Mouse (Mus musculus): ENCODE data around the gene Cyp2d11.
A peak's percentile ranks its signal among the peaks of the same experiment; 100 is the strongest.

The Cyp2d11 gene

DNA sequence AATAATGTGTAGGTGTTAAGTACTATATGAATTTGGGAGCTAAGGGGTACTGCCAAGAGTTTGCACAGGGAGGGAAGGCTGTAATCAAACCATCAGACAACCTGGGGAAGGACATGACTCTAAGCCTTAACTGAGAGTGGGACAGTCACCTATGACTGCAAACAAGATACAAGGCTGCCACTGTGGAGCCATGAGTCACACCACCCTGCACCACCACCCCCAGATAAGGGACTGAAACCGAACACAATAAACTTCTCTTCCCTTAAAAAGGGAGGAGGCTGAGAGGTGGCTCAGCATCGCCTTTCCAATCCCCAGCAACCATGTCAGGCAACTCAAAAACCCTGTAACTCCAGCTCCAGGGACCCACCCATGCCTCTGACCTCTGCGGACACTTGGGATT, 42.3 kb downstream of the Cyp2d11 start:
- DNase-seq (ENCODE audit: low read depth, low spot score), result no peak

DNA sequence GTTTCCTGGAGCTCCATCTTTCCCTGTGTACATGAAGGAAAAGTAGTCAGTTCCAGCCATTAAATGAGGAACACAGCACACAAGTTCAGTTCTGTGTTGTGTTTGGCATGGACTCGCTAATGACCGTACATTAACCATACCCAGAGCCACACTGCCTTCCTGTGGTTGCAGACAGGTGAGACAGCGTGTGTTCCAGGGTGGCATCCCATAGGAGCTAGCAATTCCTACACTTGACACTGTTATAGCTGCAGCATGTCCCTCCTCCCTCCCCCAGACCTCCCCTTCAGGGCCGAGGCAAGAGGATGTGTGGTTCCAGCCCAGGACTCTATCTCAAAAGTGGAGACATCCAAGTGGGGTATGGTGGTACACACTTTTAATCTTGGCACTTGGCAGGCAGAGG, 43.5 kb downstream of the Cyp2d11 start:
- DNase-seq (ENCODE audit: low read depth, low spot score), result no peak

DNA sequence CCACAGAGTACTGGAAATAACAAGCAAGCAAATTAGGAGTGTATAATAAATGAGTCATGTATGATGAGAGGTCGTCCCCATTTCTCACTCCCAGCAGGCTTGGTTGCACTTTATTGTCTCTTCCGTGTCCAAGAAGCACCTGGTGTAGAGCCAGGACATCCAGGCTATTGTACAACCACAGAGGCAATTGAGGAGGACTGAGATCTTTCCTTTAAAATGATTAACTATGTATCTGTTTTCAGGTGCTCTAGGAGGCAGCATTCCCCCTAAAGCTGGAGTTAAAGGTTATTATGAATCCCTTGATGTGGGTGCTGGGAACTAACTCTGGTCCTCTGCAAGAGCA, 44.9 kb downstream of the Cyp2d11 start:
- no peak for DNase-seq (ENCODE audit: low read depth, low spot score)

DNA sequence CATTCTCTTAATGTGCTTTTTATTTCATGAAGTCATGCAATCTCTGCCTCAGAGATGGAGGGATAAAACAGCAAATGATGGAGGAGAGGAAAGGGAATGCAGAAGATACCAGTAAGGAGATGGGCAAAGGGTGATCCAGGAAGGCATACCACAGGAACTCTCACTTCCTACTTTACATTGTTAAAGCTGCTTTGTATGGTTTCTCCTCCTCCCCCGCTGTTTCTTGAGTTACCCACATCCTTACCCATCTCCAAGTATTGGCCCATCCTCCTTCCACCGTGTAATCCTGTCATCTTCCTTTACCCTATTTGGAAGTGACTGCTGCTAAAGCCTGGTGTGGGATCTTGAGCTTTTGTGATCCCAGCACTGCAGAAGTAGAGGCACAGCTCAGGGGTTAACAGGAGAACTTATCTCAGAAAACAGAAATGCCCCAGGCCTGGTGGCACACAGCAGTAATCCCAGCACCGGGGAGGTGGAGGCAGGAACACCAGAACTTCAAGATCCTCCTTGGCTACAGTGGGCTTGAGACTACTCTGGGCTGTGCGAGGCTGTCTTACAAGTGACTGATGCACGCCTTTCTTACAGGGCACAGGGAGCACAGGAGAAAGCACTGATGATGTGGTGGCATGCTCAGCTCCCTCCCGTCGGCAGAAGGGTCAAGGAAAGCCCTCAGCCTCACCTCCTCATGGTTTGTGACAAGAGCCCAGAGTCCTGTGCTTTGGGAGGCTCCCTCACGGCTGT, 45.4 kb downstream of the Cyp2d11 start:
- DNase-seq (ENCODE audit: low read depth, low spot score), result no peak

DNA sequence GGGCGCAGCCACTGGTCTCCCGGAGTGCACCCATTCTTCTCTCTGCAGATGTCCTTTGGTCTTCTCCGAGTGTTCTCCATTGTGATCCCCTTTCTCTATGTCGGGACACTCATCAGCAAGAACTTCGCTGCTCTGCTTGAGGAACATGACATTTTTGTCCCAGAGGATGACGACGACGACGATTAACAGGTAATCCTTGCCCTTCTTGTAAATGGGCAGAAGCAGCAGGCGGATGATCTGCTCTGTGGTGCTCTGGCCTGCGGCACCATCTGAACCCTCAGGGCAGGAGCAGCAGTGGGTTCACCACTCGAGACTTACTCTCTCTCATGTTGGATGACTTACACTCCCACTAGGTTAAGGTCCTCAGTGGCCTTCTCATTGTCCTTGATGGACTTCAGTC, 46.0 kb downstream of the Cyp2d11 start:
- no peak for DNase-seq (ENCODE audit: low read depth, low spot score)

DNA sequence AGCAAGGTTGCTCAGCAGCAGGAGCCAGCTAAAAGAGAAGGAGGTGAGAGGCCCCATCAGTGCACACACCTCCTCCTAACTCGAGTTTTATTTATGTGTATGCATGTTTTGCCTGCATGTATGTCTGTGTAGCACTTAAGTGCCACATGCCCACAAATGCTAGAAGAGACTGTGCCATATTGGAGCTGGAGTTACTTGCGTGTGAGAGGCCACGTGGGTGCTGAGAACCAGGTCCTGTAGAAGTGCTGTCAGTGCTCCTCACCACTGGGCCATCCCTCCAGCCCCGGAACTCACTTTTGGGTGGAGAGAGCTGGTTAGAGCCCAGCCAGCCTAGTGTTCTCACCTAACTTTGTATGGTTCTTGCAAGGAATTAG, 46.5 kb downstream of the Cyp2d11 start:
- no peak for DNase-seq (ENCODE audit: low read depth, low spot score)

DNA sequence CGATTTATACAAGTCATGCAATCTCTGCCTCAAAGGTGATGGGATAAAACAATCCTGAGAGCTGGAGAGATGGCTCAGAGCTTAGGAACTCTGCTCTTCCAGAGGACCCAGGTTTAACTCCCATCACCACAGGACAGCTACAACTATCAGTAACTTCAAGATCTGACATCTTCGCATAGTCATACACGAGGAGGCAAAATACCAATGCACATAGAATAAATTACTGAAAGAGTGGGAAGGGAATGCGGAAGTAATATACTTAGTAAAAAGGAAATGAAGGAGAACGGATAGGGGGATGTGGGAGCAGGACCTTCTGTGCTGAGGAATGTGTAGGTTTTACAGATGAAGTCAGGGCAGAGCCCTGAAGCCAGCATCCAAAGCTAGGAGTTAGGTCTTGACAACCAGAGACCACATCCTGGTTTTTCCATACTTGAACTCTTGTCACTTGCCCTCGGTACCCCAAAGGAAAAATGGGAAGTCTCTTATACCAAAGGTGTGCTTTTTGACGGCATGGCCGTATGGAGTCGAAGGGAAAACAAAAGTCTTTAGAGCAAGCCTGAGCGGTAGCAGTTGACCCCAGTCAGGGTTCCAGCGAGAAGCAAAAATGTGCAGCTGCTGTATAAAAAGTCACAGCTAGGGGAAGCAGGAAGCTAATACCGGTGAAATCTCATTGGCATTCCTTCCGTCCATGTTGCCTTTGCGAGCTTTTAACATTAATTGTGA, 47.1 kb downstream of the Cyp2d11 start:
- DNase-seq (ENCODE audit: low read depth, low spot score), result no peak

DNA sequence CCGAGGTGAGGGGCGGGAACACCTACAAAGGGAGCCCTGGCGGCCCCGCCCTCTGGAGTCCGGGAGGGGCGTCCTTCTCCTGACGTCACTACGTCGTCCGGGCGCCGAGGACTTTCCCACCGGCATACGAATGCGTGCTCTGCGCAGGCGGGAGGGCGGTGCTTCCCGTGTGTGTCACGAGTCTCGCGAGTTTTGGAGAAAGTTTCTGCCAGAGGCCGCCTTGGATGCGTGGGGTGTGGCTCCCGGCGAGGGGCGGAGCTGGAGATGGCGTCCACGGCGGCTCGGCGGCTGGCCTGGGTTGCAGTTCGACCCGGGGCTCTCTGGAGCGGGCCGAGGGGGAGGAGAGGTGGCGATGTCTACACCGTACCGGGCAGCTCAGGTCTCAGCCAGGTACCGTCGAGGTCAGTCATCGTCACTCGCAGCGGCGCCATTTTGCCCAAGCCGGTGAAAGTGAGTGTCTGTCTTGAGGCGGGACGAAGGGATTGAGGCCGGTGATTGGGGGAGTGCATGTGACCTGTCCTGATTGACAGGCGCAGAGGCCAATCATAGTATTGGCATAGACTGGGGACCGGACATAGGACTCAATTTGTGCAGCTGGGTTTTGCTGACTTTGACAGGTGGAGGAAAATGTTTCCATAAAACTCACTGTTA, 47.9 kb downstream of the Cyp2d11 start:
- peak; percentile 97 for DNase-seq (ENCODE audit: low read depth, low spot score)

DNA sequence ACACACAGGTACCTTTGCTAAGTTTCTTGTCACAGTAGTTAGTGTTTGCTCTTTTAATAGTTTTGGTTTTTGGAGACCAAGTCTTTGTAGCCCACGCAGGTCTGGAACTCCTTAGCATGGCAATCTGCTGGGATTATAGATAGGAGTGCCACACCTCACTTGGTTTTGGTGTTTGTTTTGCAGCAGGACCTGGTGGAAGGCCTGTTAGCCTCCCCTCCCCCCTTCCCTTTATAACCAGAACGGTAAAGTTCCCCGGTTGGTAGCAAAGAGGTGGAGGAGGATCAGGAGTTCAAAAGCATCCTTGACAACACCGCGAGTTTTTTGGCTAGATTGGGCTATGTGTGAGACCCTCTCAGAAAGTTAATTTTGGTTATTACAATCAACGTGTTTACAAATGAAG, 48.9 kb downstream of the Cyp2d11 start:
- no peak for DNase-seq (ENCODE audit: low read depth, low spot score)

DNA sequence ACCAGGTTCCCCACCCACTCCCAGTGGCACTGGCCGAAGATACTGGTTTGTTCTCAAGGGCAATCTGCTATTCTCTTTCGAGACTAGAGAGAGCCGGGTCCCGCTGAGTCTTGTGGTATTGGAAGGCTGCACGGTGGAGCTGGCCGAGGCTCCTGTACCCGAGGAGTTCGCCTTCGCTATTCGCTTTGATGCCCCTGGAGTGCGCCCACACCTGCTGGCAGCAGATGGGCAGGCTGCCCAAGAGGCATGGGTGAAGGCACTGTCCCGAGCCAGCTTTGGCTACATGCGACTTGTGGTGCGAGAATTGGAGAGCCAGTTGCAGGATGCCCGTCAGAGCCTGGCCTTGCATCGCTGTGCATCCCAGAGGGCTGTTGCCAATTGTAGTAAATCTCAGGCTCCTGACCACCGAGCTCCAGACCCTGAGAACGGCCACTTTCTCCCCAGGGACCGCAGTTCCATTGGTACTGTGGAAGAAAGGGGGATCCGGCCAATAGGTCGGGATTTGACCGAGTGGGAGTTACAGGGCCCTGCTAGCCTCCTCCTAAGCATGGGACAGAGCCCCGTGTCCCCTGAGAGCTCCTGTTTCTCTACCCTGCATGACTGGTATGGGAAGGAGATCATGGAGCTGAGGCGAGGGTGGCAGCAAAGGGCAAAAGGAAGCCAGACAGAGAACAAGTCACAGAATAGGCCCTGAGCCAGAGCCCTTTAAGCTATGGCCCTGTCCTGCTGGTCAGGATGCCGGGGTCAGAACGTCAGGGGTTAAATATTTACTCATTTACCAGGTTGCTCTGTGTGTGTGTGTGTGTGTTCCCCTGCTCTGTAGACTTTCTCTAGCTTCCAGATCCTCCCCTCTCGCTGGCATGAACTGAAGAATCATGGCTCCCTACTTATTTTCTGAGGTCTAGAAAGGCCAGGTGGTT, 50.2 kb downstream of the Cyp2d11 start:
- DNase-seq (ENCODE audit: low read depth, low spot score), result no peak

DNA sequence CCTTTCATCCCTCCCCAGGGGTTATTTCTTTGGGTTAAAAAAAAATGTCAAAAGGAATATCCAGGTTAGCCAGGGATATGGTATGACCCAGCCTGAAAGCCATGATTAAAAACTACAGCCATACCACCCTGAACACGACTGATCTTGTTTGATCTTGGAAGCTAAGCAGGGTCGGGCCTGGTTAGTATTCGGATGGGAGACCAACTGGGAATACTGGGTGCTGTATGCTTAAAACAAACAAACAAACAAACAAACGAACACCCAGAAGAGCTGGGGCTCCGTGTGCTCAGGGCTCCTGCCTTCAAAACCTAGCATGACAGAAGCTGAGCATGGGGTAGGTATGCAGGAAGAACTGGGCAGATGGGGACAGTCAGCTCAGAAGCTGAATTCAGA, 51.3 kb downstream of the Cyp2d11 start:
- DNase-seq (ENCODE audit: low read depth, low spot score), result no peak

DNA sequence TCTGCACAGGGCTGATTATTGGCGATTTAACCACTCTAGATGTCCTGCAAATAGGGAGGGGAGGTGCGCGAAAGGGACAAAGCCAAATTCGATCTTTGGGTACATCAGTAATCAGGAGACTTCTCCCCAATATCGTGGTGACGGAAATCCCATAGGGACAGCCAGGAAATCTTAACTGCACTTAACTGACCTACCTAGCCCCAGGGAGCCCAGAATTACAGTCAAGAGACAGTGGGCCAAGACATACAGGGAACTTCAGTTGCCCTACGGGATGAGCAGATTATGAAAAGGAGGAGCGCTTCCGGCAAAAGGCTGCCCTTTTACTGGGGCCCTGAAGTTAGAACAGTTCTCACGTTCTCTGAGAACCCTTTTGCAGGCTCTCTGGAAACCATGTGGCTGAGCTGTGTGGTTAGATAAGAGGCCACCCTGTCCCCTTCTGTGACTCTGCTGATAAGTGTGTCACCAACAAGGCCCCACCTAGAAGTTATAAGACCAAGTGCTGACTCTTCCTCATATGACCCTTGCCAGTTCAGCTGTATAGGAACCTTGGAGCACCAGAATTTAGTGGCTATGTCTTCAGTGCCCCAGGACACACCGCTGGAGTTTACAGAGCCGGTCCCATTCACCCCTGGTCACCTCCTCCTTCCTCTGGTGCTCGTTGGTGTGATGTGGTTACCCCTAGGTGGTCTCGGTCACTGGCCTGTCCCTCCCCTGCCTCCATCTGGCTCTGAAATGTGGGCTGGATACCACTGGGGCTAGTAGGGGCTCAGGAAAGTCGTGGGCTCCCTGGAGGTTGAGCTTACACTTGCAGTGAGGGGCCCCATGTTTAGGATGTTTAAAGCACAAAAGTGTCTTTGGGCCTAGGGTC, 51.9 kb downstream of the Cyp2d11 start:
- DNase-seq (ENCODE audit: low read depth, low spot score), result no peak

DNA sequence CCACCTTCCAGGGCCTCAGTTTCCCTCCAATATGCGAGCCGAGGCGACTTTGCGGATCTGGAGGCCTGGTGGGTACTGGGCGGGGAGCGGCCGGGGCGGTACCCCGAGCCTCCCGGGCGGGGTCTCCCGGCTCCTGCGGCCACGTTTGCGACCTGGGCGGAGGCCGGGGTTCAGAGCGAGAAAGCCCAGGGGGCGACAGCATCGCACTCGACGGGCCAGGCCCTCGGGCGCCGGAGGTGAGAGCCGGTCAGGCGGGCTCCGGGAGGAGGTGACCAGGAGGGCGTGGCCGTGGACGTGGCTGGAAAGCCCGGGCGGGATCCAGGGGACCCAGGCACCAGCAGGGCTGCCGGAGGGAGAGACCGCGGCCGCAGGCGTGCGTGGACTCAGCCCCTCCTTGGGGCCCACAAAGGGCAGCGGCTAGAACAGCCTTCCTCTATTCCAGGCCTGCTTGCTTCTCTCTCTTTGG, 52.8 kb downstream of the Cyp2d11 start:
- DNase-seq (ENCODE audit: low read depth, low spot score), result no peak

DNA sequence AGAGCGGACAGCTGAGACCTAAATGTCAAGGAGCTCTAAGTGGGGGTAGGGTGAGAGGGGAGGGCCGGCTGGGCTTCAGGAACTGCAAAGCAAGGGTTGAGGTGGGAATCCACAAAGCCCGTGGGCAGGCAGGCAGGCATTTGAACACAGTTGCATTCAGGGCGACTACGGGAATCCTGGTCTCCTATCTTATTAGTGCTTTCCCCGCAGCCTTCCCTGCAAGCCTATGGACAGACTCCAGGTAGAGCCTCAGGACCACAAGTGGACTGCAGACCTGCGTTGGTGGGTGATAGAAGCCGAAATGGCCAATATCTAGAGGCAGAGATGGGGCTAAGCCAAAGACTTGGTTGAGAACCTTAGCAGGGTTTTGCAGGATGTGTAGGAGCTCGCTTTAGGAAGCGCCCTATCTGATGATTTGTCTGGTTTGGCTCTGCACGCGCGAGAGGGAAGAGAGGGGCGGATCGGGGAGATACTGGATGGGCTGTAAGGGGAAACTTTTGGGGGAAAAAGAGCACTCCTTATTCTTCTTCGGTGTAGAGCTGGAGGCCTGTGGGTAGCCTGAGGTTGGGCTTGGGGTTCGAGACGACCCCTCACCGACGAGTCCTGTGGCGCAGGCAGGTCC, 53.3 kb downstream of the Cyp2d11 start:
- DNase-seq (ENCODE audit: low read depth, low spot score), result no peak

DNA sequence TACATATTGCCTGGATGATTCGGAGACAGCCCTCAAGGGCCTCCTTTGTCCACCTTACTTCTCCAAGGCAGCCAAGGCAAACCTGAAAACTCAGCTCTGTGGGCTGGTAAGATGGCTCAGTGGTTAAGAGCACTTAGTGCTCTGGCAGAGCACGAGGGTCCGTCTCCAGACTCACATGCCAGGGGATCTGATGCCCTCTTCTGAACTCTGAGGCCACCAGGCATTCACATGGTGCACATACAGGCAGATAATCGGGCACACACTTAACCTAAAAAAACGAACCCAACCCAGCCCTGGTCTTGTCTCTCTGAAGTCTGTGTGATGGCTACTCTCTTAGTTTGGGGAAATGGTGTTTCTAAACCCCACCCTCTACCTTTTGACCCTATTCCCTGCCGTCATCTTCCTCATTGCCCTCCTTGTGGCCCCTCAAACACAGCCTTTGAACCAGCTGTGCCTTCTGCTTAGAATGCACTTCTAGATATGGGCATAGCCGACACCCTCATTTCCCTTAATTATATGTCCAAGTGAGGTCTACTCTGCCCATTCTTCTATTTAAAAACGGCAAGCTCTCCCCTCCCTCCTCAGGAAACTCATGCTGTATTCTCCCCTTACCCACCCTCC, 54.1 kb downstream of the Cyp2d11 start:
- no peak for DNase-seq (ENCODE audit: low read depth, low spot score)

Measured in brain, embryonic 18.5 days (tissue).